Mouse (Mus musculus): ENCODE measurements at regions not wholly inside any gene's neighbourhood (a gene's known extent, or its start where the extent isn't known, plus 50 kb on each side); places are given as distances from the start of the nearest gene placed in this dataset.

DNA sequence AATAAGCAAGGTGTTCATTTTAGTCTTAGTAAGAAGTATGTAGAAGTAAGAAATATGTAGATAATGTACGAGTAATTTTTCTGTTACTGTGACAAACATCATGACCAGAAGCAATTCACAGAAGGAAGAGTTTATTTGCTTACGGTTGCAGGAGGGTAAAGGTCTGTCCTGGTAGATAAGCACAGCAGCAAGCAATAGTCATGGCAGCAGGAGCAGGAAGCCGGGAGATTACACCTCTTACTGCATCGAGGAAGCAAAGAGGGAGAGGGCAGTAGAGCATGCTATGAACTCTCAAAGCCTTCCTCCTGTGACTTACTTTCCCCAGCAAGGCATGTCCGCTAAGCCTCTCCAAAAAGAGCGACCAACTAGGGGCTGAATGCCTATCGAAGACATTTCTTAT, 69.0 kb upstream of the Dab2 start:
- TF ChIP-seq UBTF (IDR thresholded peaks at IDR 0.05; ENCODE audit: low read depth, low read length) (no peak), CTCF (conservative IDR thresholded peaks at IDR 0.05 in 1 of 2, IDR thresholded peaks at IDR 0.05 in 1 of 2; ENCODE audit: low read depth in 2 of 2, low read length in 2 of 2) (no peak), MAFK (IDR thresholded peaks at IDR 0.05; ENCODE audit: insufficient replicate concordance, low read length) (no peak), ZMIZ1 (IDR thresholded peaks at IDR 0.05; ENCODE audit: low read depth, low read length) (no peak), USF1 (IDR thresholded peaks at IDR 0.05; ENCODE audit: low read depth, low read length) (no peak), ELF1 (IDR thresholded peaks at IDR 0.05; ENCODE audit: low read depth, low read length) (no peak), CHD1 (IDR thresholded peaks at IDR 0.05; ENCODE audit: low read depth, low read length) (no peak), NRF1 (IDR thresholded peaks at IDR 0.05; ENCODE audit: low read depth, low read length) (no peak), POLR2A (IDR thresholded peaks at IDR 0.05; ENCODE audit: low read depth, low read length) (no peak), KAT2A (IDR thresholded peaks at IDR 0.05; ENCODE audit: insufficient replicate concordance, low read length) (no peak), MXI1 (IDR thresholded peaks at IDR 0.05; ENCODE audit: low read depth, low read length) (no peak), E2F4 (IDR thresholded peaks at IDR 0.05; ENCODE audit: insufficient replicate concordance, low read depth, low read length) (no peak), MAX (IDR thresholded peaks at IDR 0.05; ENCODE audit: low read length) (no peak)
